Mouse (Mus musculus): ENCODE measurements around the gene Dusp14. TPM values are rescaled to one million over a fixed set of nuclear protein-coding genes. Genes with fewer than 3 reads are reported as not detected.

Gene Dusp14
- polyA plus RNA-seq, 1 experiment from 2014 or later = 14.8 TPM

DNA sequence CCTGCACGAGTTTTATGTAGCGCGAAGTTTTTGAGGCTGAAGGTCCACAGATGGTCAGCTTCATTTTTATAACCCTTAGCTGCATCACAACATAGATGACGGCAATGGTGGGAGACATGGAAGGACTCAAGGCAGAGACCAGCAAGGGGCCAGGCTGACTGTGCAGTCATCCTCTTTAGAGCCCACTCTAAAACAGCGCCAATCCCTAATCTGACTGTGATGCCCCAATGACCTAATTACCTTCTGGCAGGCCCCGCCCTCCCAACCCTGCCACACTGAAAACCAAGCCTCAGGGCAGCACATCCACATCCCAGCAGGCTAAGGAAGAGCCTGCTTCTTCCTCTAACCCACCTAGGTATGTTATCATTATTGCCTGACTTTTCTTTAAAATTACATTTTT is 8.4 kb downstream of the Dusp14 start:
- H3K27ac ChIP-seq (ENCODE audit: low read depth, low read length) = no peak overlapping the region
- H3K27me3 ChIP-seq (ENCODE audit: control insufficient read depth, insufficient read depth, low read length) = 0 out of 2 replicates have a peak, but pooled peaks cover 2% of the 10 kb centered on the region
- ATAC-seq (ENCODE audit: low FRiP score) (no peak), DNase-seq (ENCODE audit: low spot score) (no peak)
- WGBS = 91% methylated on average over 6 of the region's 6 CpGs
- no peaks in the 10 kb centered on the region for H3K4me1 ChIP-seq (replicated peaks; ENCODE audit: control insufficient read depth, insufficient read depth, low read length)
- no peaks in the 10 kb centered on the region for H3K36me3 ChIP-seq (ENCODE audit: control insufficient read depth, insufficient read depth, low read length)
- no peaks in the 10 kb centered on the region for H3K9me3 ChIP-seq (ENCODE audit: control insufficient read depth, low read length)
- no peak overlapping the region for H3K4me3 ChIP-seq (ENCODE audit: low read depth, low read length)
- no peak overlapping the region for H3K9ac ChIP-seq (ENCODE audit: low read depth, low read length)
- H3K4me2 ChIP-seq (replicated peaks; ENCODE audit: low read depth, low read length) = no peak overlapping the region

DNA sequence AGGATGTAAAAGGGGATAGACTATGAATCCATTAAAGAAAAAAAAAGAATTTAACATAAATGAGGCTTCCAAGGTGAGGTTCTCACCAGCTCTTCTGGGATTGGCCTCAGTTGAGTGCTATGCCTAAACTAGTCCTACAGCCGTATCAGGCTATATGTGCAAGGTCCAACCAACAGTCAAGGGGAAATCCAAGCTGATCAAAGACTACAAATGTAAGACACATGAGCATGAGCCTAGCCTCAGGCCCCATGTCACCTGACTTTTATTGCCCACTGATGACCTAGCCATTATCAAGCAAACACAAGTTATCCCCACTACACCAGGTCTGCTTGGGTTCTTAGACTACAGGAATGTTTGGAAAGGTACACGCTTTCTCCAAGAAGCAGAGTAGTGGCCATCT is 9.3 kb downstream of the Dusp14 start:
- Histone ChIP-seq H3K36me3 (ENCODE audit: control insufficient read depth, insufficient read depth, low read length) (no peaks in the 10 kb centered on the region), H3K9me3 (ENCODE audit: control insufficient read depth, low read length) (no peaks in the 10 kb centered on the region), H3K27ac (ENCODE audit: low read depth, low read length) (no peak overlapping the region), H3K4me3 (ENCODE audit: low read depth, low read length) (no peak overlapping the region), H3K4me1 (replicated peaks; ENCODE audit: control insufficient read depth, insufficient read depth, low read length) (no peaks in the 10 kb centered on the region), H3K27me3 (ENCODE audit: control insufficient read depth, insufficient read depth, low read length) (no peaks in the 10 kb centered on the region), H3K4me2 (replicated peaks; ENCODE audit: low read depth, low read length) (no peak overlapping the region), H3K9ac (ENCODE audit: low read depth, low read length) (no peak overlapping the region)
- no peak for ATAC-seq (ENCODE audit: low FRiP score)
- 98% methylated on average over 2 of the region's 2 CpGs for WGBS
- DNase-seq (ENCODE audit: low spot score) = no peak

DNA sequence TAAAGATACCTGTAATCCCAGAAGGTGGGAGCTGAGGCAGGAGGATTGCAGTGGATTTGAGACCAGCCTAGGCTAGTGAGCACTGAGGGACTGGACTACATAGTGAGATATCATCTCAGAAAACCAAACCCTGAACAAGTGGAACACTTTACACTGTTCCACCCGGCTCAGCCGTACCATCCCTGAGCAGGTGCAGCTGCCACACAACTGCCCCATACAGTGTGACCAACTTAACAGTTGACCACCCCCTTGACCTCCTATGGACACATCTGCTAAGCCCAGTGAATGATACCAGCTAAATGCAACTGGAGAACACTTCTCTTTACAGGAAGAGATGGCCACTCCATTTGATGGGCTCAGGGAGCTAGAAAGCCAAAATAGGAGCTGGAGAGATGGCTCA is 11.6 kb downstream of the Dusp14 start:
- Histone ChIP-seq H3K36me3 (ENCODE audit: control insufficient read depth, insufficient read depth, low read length) (no peaks in the 10 kb centered on the region), H3K4me1 (replicated peaks; ENCODE audit: control insufficient read depth, insufficient read depth, low read length) (no peaks in the 10 kb centered on the region), H3K27ac (ENCODE audit: low read depth, low read length) (no peak overlapping the region), H3K9ac (ENCODE audit: low read depth, low read length) (no peak overlapping the region), H3K4me3 (ENCODE audit: low read depth, low read length) (no peak overlapping the region), H3K9me3 (ENCODE audit: control insufficient read depth, low read length) (no peaks in the 10 kb centered on the region), H3K27me3 (ENCODE audit: control insufficient read depth, insufficient read depth, low read length) (no peaks in the 10 kb centered on the region), H3K4me2 (replicated peaks; ENCODE audit: low read depth, low read length) (no peak overlapping the region)
- ATAC-seq (ENCODE audit: low FRiP score) (no peak), DNase-seq (ENCODE audit: low spot score) (no peak)
- 95% methylated on average over 2 of the region's 2 CpGs for WGBS

DNA sequence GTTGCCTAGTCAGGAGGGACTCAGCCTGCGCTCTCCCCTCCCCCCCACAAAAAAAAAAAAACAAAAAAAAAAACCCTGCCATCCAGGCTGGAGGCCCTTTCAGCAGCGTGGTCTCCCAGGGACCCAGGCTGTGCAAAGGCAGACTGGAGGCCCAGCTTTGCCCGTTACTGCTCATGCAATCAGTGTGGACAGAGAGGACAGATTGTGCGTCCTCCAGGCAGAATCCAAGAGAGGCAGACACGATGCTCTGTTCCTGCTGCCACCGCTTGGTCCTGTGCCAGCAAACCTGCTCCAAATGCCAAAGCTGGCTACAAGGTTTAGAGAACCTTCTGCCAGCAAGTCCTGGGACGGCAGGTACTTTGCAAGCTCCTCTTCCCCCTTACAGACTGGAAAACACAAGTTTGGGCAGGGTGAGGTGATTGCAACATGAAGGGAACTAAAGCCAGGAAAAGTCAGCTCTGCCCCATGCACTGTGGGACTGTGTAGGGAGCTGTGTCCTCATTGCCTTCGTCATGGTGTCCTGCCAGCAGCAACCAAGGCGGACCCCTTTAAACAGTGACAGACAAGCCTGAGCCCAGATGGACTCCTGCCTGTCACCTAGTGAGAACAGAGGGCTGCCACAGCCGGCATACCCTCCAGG is 15.4 kb downstream of the Dusp14 start:
- 64% methylated on average over 10 of the region's 10 CpGs for WGBS
- H3K4me1 ChIP-seq (replicated peaks; ENCODE audit: control insufficient read depth, insufficient read depth, low read length) = no peaks in the 10 kb centered on the region
- ATAC-seq (ENCODE audit: low FRiP score) (no peak), DNase-seq (ENCODE audit: low spot score) (no peak)
- no peak overlapping the region for H3K9ac ChIP-seq (ENCODE audit: low read depth, low read length)
- H3K36me3 ChIP-seq (ENCODE audit: control insufficient read depth, insufficient read depth, low read length) = no peaks in the 10 kb centered on the region
- H3K27me3 ChIP-seq (ENCODE audit: control insufficient read depth, insufficient read depth, low read length) = no peaks in the 10 kb centered on the region
- no peak overlapping the region for H3K4me3 ChIP-seq (ENCODE audit: low read depth, low read length)
- H3K4me2 ChIP-seq (replicated peaks; ENCODE audit: low read depth, low read length) = no peak overlapping the region
- H3K9me3 ChIP-seq (ENCODE audit: control insufficient read depth, low read length) = no peaks in the 10 kb centered on the region
- H3K27ac ChIP-seq (ENCODE audit: low read depth, low read length) = no peak overlapping the region

DNA sequence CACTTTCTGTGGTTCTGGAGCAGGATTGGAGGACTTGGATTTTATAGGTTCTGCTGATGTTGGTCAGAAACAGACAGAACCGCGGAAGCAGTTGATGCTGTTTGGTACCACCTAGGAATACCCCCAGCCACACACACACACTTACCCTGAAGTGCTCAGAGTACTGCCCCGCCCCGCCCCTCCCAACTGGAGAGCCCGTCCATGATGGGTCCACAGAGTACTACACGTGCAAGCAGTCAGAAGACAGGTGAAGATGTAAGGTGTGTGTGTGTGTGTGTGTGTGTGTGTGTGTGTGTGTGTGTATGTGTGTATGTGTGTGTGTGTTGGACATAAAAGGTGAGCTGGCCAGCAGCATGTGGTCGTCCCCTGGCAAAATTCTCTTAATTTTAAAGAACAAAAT is 16.0 kb downstream of the Dusp14 start:
- Histone ChIP-seq H3K36me3 (ENCODE audit: control insufficient read depth, insufficient read depth, low read length) (no peaks in the 10 kb centered on the region), H3K9me3 (ENCODE audit: control insufficient read depth, low read length) (no peaks in the 10 kb centered on the region), H3K9ac (ENCODE audit: low read depth, low read length) (no peak overlapping the region), H3K4me1 (replicated peaks; ENCODE audit: control insufficient read depth, insufficient read depth, low read length) (no peaks in the 10 kb centered on the region), H3K27ac (ENCODE audit: low read depth, low read length) (no peak overlapping the region), H3K4me2 (replicated peaks; ENCODE audit: low read depth, low read length) (no peak overlapping the region), H3K4me3 (ENCODE audit: low read depth, low read length) (no peak overlapping the region), H3K27me3 (ENCODE audit: control insufficient read depth, insufficient read depth, low read length) (no peaks in the 10 kb centered on the region)
- no peak for DNase-seq (ENCODE audit: low spot score)
- no peak for ATAC-seq (ENCODE audit: low FRiP score)
- 91% methylated on average over 7 of the region's 7 CpGs for WGBS

DNA sequence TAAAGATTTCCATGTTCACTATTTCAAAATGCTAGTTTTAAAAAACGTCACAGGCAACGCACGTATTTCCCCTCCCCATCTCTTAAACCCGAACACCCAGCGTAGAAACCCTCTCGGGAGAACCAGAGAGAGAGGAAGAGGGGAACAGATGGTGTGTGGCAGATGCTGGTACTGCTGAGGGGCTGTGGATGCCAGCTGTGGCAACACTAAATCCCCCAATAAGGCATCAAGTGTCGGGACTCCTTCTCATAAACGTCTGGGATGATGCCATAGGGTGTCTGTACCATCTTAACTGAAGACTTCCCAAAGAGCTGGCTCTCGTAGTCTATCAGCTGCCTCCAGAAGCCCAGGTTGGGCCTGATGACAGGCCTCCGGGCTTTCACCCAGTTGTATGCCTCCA is 20.6 kb downstream of the Dusp14 start:
- Histone ChIP-seq H3K9me3 (ENCODE audit: control insufficient read depth, low read length) (no peaks in the 10 kb centered on the region), H3K9ac (ENCODE audit: low read depth, low read length) (no peak overlapping the region), H3K4me2 (replicated peaks; ENCODE audit: low read depth, low read length) (no peak overlapping the region), H3K4me3 (ENCODE audit: low read depth, low read length) (no peak overlapping the region), H3K4me1 (replicated peaks; ENCODE audit: control insufficient read depth, insufficient read depth, low read length) (peaks cover 2% of the 10 kb centered on the region), H3K27ac (ENCODE audit: low read depth, low read length) (no peak overlapping the region), H3K27me3 (ENCODE audit: control insufficient read depth, insufficient read depth, low read length) (no peaks in the 10 kb centered on the region), H3K36me3 (ENCODE audit: control insufficient read depth, insufficient read depth, low read length) (no peaks in the 10 kb centered on the region)
- DNase-seq (ENCODE audit: low spot score) (no peak), ATAC-seq (ENCODE audit: low FRiP score) (no peak)
- WGBS = 74% methylated on average over 10 of the region's 10 CpGs

GRCm38 (mm10) chr11:84047270-84047669 is 21.8 kb downstream of the Dusp14 start:
- Histone ChIP-seq H3K4me1 (replicated peaks; ENCODE audit: control insufficient read depth, insufficient read depth, low read length) (peaks cover 7% of the 10 kb centered on the region), H3K9ac (ENCODE audit: low read depth, low read length) (no peak overlapping the region), H3K36me3 (ENCODE audit: control insufficient read depth, insufficient read depth, low read length) (no peaks in the 10 kb centered on the region), H3K4me2 (replicated peaks; ENCODE audit: low read depth, low read length) (no peak overlapping the region), H3K9me3 (ENCODE audit: control insufficient read depth, low read length) (no peaks in the 10 kb centered on the region), H3K27me3 (ENCODE audit: control insufficient read depth, insufficient read depth, low read length) (no peaks in the 10 kb centered on the region), H3K4me3 (ENCODE audit: low read depth, low read length) (no peak overlapping the region), H3K27ac (ENCODE audit: low read depth, low read length) (no peak overlapping the region)
- WGBS = 74% methylated on average over 4 of the region's 4 CpGs
- DNase-seq (ENCODE audit: low spot score) (no peak), ATAC-seq (ENCODE audit: low FRiP score) (no peak)

DNA sequence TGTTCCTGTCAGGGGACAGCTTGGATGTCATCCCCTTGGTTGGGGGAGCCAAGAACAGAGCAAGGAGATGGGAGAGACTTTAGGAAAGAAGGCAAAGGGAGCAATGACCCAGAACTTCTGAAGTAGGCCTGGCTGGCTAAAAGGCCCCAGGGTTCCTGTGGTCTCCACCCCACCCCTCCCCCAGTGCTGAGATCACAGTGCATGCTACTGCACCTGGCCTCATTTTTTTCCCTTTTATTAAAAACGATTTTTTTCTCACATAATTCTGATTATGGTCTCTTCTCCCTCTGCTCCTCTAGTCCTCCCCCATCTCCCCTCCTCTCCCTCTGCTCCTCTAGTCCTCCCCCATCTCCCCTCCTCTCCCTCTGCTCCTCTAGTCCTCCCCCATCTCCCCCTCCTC is 24.1 kb downstream of the Dusp14 start:
- no peak overlapping the region for H3K9ac ChIP-seq (ENCODE audit: low read depth, low read length)
- no peak overlapping the region for H3K4me3 ChIP-seq (ENCODE audit: low read depth, low read length)
- no peaks in the 10 kb centered on the region for H3K9me3 ChIP-seq (ENCODE audit: control insufficient read depth, low read length)
- WGBS = 44% methylated on average over 1 of the region's 1 CpGs
- DNase-seq (ENCODE audit: low spot score) (no peak), ATAC-seq (ENCODE audit: low FRiP score) (no peak)
- H3K4me1 ChIP-seq (replicated peaks; ENCODE audit: control insufficient read depth, insufficient read depth, low read length) = peaks cover 7% of the 10 kb centered on the region
- H3K27me3 ChIP-seq (ENCODE audit: control insufficient read depth, insufficient read depth, low read length) = no peaks in the 10 kb centered on the region
- no peaks in the 10 kb centered on the region for H3K36me3 ChIP-seq (ENCODE audit: control insufficient read depth, insufficient read depth, low read length)
- no peak overlapping the region for H3K27ac ChIP-seq (ENCODE audit: low read depth, low read length)
- H3K4me2 ChIP-seq (replicated peaks; ENCODE audit: low read depth, low read length) = no peak overlapping the region
